10 mouse cellular contexts compared by ENCODE assay signal in the genomic region with DNA sequence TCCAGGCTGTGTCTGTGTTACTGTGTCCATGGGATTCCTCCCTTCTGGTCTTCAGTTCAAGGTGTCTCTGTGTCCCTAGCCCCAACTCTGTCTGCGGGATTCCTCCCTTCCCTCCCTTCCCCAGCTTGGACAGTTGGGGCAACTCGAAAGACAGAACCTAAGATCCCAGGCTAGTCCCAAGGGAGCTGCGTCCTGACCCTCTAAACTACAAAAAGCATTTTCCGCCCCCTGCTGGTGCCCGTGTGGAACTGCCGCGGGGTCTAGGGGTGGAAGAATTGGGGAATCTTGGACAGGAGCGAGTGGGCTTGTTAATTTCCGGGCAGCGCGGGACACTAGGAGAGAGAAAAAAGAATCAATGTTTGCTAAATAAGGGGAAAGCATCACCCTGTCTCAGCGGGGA. TPM values are rescaled to one million over a fixed set of nuclear protein-coding genes. Genes with fewer than 3 reads are reported as not detected.
DNase-seq lines count a peak whose midpoint lies in the region; ATAC-seq and TF ChIP-seq lines count a peak whose summit lies in the region.
"Had no signal": no experiment of that assay in that cellular context is flagged by ENCODE, and none has a peak within 500 bp of the region (broad histone marks: within the 10 kb centered on the region; RNA-seq: fewer than 3 reads in every experiment).

No protein-coding gene starts in this region.

- no peaks in the 10 kb centered on the region for H3K36me3 ChIP-seq in MEL (ENCODE audit: control insufficient read depth in 1 of 2, insufficient read depth in 2 of 2, low read length in 2 of 2)
- no peaks in the 10 kb centered on the region for H3K36me3 ChIP-seq in heart, embryonic 13.5 days

- no peak for ATAC-seq in heart, embryonic 13.5 days (ENCODE audit: extremely low read depth, insufficient number of reproducible peaks, low FRiP score, low TSS enrichment)
- ATAC-seq in erythroblast, adult 5-6 weeks (replicated peaks; ENCODE audit: low FRiP score, poor library complexity, severe bottlenecking) = no peak

- DNase-seq in 3T3-L1 (ENCODE audit: low read depth, low spot score) (peak; percentile 56), MEL (ENCODE audit: low read depth, low spot score) (no peak)
- DNase-seq in embryo, embryonic 9.5 days (ENCODE audit: extremely low spot score) = peak; percentile 81
- peak; percentile 19 to 74 for DNase-seq in layer of hippocampus, adult 2 months (ENCODE audit: low spot score in 2 of 2)
- DNase-seq in lung, postnatal 36 days = peak; percentile 65
- peak; percentile 46 for DNase-seq in right cerebral cortex, postnatal 14 days

- no peak overlapping the region for H3K27ac ChIP-seq in MEL (ENCODE audit: control insufficient read depth, low read depth, low read length)
- H3K27ac ChIP-seq in heart, embryonic 13.5 days (replicated peaks) = no peak overlapping the region
- no peak overlapping the region for H3K27ac ChIP-seq in layer of hippocampus, adult 2 months

- H3K9ac ChIP-seq in MEL (ENCODE audit: control insufficient read depth, low read depth, low read length, poor library complexity, severe bottlenecking) = no peak overlapping the region
- no peak overlapping the region for H3K9ac ChIP-seq in heart, embryonic 13.5 days

- H3K9me3 ChIP-seq in MEL (replicated peaks; ENCODE audit: insufficient read depth, low read length) = no peaks in the 10 kb centered on the region
- H3K9me3 ChIP-seq in heart, embryonic 13.5 days = no peaks in the 10 kb centered on the region

- TF ChIP-seq POLR2A in MEL (IDR thresholded peaks at IDR 0.05; ENCODE audit: control insufficient read depth in 1 of 2, insufficient read depth in 1 of 2, low read depth in 1 of 2, low read length in 2 of 2, poor library complexity in 1 of 2) = no peak

- no peaks in the 10 kb centered on the region for H3K4me1 ChIP-seq in MEL (ENCODE audit: control insufficient read depth in 1 of 2, insufficient read depth in 2 of 2, low read length in 2 of 2)
- H3K4me1 ChIP-seq in heart, embryonic 13.5 days = no peaks in the 10 kb centered on the region

- H3K27me3 ChIP-seq in MEL (ENCODE audit: control insufficient read depth in 1 of 2, insufficient read depth in 2 of 2, low read length in 2 of 2) = no peaks in the 10 kb centered on the region
- H3K27me3 ChIP-seq in heart, embryonic 13.5 days (replicated peaks) = peaks cover 77% of the 10 kb centered on the region

- peak in 2 of 3 experiments; percentile 4 to 26; a peak in 1 of 6 replicates for TF ChIP-seq CTCF in MEL (IDR thresholded peaks at IDR 0.05 in 2 of 3, conservative IDR thresholded peaks at IDR 0.05 in 1 of 3; ENCODE audit: control insufficient read depth in 1 of 3, insufficient read depth in 1 of 3, low read depth in 2 of 3, low read length in 3 of 3, poor library complexity in 1 of 3, severe bottlenecking in 1 of 3)
- peak; percentile 93 for TF ChIP-seq CTCF in layer of hippocampus, adult 2 months (conservative IDR thresholded peaks at IDR 0.05)

- no peaks in the 10 kb centered on the region for H3K79me2 ChIP-seq in MEL (ENCODE audit: control insufficient read depth, insufficient read depth, low read length, poor library complexity)

- no peak for TF ChIP-seq EP300 in MEL (IDR thresholded peaks at IDR 0.05; ENCODE audit: low read depth in 1 of 2, low read length in 2 of 2)

- H3K4me3 ChIP-seq in MEL (ENCODE audit: control insufficient read depth in 1 of 2, insufficient read depth in 1 of 2, low read depth in 2 of 2, low read length in 2 of 2) = no peak overlapping the region
- H3K4me3 ChIP-seq in heart, embryonic 13.5 days = no peak overlapping the region
- H3K4me3 ChIP-seq in layer of hippocampus, adult 2 months = no peak overlapping the region

- no peak for TF ChIP-seq RAD21 in MEL (IDR thresholded peaks at IDR 0.05; ENCODE audit: low read depth, low read length)

- WGBS in heart, embryonic 13.5 days = 2% methylated on average over 12 of the region's 12 CpGs

- peak overlapping the region; percentile 35 for H3K4me2 ChIP-seq in heart, embryonic 13.5 days

TF ChIP-seq in MEL, 35 proteins besides CTCF, POLR2A, EP300 and RAD21:
- no peak for TF ChIP-seq SMC3 (IDR thresholded peaks at IDR 0.05; ENCODE audit: low read depth, low read length)
- no peak for TF ChIP-seq MYB (IDR thresholded peaks at IDR 0.05; ENCODE audit: low read depth, low read length)
- no peak for TF ChIP-seq GABPA (IDR thresholded peaks at IDR 0.05; ENCODE audit: low read depth, low read length)

RNA-seq across cellular contexts. Expression of gene Actrt2, which starts 6.9 kb away (rescaled TPM):
- total RNA-seq in MEL (2012; rRNA removed) = not detected in 2 replicates
- polyA plus RNA-seq in MEL (2012; ENCODE audit: insufficient read depth in 1 of 2, insufficient read length in 2 of 2, low read depth in 1 of 2, low replicate concordance in 2 of 2, missing spikeins in 1 of 2) = not detected
- not detected in 2 replicates for polyA plus RNA-seq in heart, embryonic 13.5 days (2015; fragmentation: Nextera tagmentation; extraction: Ambion mirVana)
- total RNA-seq in layer of hippocampus, adult 2 months (2021) = not detected
- not detected in 2 replicates for total RNA-seq in erythroblast, adult 5-6 weeks (2015; ENCODE audit: low replicate concordance)
- not detected in 2 replicates for total RNA-seq in erythroblast, adult 5-6 weeks (2017; ENCODE audit: low replicate concordance)
- total RNA-seq: gastrocnemius, postnatal 4 days had no signal
- polyA plus RNA-seq: stomach, embryonic 14.5 days had no signal

RNA-seq across cellular contexts. Expression of gene Prdm16, which starts 37.9 kb away (rescaled TPM):
- total RNA-seq in MEL (2012; rRNA removed) = not detected in 2 replicates
- not detected for polyA plus RNA-seq in MEL (2012; ENCODE audit: insufficient read depth in 1 of 2, insufficient read length in 2 of 2, low read depth in 1 of 2, low replicate concordance in 2 of 2, missing spikeins in 1 of 2)
- polyA plus RNA-seq in heart, embryonic 13.5 days (2015; fragmentation: Nextera tagmentation; extraction: Ambion mirVana) = 15.3 and 19.3 TPM in 2 replicates
- total RNA-seq in layer of hippocampus, adult 2 months (2021) = 10 to 100 TPM; 10.8 to 11.5 TPM
- total RNA-seq in erythroblast, adult 5-6 weeks (2015; ENCODE audit: low replicate concordance) = 2.1 TPM in 1 of 2 replicates, not detected in the other
- total RNA-seq in erythroblast, adult 5-6 weeks (2017; ENCODE audit: low replicate concordance) = 1.7 and 3.0 TPM in 2 replicates
